Mouse (Mus musculus): Measurements from ENCODE around the gene 1700057G04Rik.

- no peak for TF ChIP-seq CTCF (IDR thresholded peaks at IDR 0.05; ENCODE audit: low read depth, low read length)
- no peak for TF ChIP-seq GATA1 (IDR thresholded peaks at IDR 0.05; ENCODE audit: borderline replicate concordance, low read length)
- no peak for TF ChIP-seq POLR2AphosphoS5 (IDR thresholded peaks at IDR 0.05; ENCODE audit: insufficient replicate concordance, low read depth, low read length)
Observed at GRCm38 (mm10) chr9:92385831-92386230, 76.7 kb downstream of the 1700057G04Rik start.
